Mouse (Mus musculus): ENCODE measurements around the gene Lce3d.
A peak's percentile ranks its signal among the peaks of the same experiment; 100 is the strongest.

The Lce3d gene

DNA sequence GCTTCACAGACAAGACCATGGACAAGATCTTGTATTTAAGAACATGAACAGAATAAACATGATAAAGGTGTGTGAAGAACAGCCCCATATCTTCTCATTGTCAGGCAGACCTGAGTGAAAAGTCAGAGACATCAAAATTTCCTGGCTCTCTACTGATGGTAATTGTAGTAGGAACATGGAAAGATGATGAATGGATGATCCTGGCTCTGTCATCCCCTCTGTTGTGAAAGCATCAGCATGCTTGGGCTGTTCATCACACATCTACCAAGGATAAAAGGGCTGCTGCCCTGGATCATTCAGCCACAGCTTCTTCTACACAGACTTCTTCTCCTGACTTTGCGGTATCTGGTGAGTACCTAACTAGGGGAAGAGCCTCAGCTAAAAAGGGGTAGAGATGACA, at the start of gene Lce3d:
TSS of gene Lce3d (plus strand) at position 301 of the 400 bp plus-strand sequence.
- DNase-seq (ENCODE audit: low read depth), result no peak

DNA sequence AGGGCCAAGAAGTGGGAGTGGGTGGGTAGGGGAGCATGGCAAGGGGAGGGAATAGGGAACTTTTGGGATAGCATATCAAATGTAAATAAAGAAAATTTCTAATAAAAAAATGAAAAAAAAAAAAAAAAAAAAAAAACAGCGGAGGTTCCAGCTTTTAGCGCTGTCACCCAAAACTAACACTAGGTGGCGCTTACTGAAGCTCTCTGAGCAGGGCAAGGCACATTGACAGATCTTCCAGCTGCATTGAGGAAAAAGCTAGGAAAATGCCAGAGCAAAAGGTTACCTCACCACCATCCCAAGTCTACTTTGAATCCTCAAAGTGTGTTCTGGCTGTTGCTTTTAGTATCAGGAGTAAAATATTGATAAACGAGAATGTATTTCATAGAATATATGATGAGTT, 49.6 kb upstream of the Lce3d start:
- DNase-seq (ENCODE audit: low read depth), result no peak

GRCm38 (mm10) chr3:92920364-92920763, 36.8 kb upstream of the Lce3d start:
- DNase-seq (ENCODE audit: low read depth), result no peak

DNA sequence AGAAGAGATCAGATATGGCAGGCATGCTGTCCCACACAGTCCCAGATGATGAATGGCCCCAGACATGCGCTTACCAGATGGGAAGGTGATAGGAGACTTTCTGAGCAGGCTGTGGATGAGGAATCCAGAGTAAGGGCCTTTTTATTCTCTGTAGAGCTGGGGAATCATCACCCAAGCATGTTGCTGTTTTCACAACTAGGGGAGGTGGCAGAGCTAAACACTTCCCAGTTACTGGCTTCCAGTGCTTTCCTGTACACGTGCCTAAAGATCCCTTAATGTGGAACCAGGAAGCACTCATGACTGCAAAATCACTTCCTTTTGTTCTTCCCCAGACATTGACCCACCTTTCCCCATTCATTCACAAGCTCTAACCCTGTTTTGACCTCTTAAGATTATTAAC, 31.1 kb upstream of the Lce3d start, which contains the start of gene Lce3a:
TSS of gene Lce3a (minus strand) at position 101 of the 400 bp plus-strand sequence.
- no peak for DNase-seq (ENCODE audit: low read depth)

- DNase-seq (ENCODE audit: low read depth), result no peak
Measured at GRCm38 (mm10) chr3:92932679-92933078, 24.5 kb upstream of the Lce3d start, which contains the start of gene Lce3b. TSS of gene Lce3b (plus strand) at chr3:92932979.

DNA sequence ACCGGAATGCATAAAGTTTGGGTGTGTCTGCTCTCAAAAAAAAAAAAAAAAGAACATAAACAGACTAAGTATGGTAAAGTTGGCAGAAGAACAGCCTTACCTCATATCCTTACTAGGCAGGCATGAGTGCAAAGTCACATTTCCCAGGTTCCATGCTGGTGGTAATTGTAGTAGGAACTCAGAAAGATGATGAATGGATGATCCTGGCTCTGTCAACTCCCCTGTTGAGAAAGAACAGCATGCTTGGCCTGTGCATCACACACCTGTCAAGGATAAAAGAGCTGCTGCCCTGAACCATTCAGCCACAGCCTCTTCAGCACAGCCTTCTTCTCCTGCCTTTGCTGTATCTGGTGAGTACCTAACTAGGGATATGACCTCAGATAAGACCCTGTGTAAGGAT, 13.0 kb upstream of the Lce3d start, which contains the start of gene Lce3c:
TSS of gene Lce3c (plus strand) at position 301 of the 400 bp plus-strand sequence.
- no peak for DNase-seq (ENCODE audit: low read depth)

GRCm38 (mm10) chr3:92966761-92967160, 9.6 kb downstream of the Lce3d start, which contains the start of gene Lce3e:
TSS of gene Lce3e (plus strand) at chr3:92967061.
- DNase-seq (ENCODE audit: low read depth), result no peak

GRCm38 (mm10) chr3:92978484-92978883, 21.3 kb downstream of the Lce3d start:
- no peak for DNase-seq (ENCODE audit: low read depth)

DNA sequence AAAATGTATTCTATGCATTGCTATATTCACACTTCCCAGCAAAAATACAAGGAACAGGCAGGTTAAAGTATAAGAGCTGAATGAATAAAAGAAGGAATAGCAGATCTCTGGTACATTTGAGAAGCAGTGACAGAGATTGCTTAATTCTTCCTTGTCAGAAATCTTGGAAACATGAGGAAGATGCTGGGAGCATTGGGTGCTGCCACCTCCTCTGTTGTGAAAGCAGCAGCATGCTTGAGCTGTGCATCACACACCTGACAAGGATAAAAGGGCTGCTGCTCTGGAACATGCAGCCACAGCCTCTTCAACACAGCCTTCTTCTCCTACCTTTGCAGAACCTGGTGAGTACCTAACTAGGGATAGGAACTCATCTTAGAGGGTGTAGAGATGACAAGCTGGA, 34.7 kb downstream of the Lce3d start, which contains the start of gene Lce3f:
TSS of gene Lce3f (plus strand) at position 301 of the 400 bp plus-strand sequence.
- no peak for DNase-seq (ENCODE audit: low read depth)

DNA sequence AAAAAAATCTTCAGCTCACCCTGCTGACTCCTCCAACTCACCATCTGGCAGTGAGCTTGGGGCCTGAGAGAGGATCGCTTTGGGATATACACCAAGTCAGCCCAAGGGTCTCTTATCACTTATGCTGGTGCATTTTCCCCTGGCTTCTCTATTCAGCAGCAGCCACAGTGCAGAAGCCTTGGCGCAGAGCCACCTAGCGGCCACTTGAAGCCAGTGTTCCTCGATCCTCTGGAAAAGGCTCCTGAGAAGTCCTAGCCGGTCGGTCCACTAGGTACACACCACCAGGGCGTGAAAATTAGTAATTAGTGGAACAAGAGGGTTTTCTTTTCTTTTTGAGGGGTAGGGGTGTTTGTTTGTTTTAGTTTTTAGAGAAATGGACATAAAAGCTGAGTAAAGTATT, 41.5 kb downstream of the Lce3d start:
- peak; percentile 11 for DNase-seq (ENCODE audit: low read depth)

DNA sequence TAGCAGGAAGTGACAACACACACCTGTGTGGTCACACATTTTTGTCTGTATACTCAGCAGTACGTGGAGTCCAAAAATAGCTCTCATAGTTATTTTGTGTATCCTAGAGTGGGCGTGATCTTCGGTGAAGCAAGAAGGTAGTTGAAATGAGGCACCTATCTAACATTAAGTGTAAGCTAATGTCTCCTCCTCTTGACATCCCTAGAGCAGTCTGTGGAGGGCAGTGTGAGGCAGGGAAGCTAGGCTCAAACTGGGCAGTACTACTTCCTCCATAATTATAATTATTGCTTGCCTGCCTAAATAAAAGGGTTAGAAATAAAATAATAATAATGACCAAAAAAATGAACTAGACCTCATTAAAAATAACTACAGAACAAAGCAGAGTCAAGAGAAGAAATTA, 43.4 kb downstream of the Lce3d start:
- DNase-seq (ENCODE audit: low read depth), result no peak

DNA sequence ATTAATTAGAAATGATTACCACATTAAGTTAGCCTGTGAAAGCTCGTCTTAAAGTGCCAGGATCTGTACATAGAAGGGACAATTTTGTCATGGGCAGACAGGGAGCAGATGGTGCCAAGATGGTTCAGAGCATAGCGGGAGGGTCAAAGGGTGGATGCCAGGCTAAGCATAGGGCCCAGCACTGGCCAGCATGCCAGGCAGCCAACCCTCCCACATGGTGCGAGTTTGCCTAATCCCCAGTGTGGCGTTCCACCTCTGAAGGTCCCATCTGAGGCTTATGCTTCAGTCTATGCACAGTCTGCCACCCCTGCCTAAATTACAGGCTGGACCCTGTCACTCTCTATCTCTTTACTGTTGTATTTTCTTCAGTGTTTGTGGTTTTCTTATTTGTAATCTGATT, 45.7 kb downstream of the Lce3d start:
- no peak for DNase-seq (ENCODE audit: low read depth)

All from c-Kit-positive CD71-positive TER-119-negative erythroid progenitor cells, embryonic 14.5 days (primary cell).